Mouse (Mus musculus): Measurements from ENCODE around the gene Dlg2.

The Dlg2 gene

DNA sequence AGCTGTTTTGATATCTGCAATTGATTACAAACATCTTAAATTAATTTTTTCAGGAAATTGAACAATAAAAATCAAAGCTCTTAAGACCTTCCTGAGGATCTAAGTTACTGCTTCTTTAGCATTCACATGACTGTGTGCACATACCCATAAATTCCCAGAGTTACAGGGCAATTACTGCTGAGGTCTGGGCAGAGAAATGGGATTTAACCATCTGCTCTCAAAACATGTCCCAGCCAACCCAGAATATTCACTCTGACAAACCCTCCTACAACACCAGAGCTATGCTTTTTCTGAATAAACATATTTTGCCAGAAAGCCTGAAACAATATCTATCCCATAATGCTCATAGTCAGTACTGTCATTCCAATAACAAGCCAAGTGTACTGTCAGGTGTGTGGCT, 1788.5 kb downstream of the Dlg2 start:
- peak; percentile 97 for DNase-seq (ENCODE audit: low read depth, low spot score)

DNA sequence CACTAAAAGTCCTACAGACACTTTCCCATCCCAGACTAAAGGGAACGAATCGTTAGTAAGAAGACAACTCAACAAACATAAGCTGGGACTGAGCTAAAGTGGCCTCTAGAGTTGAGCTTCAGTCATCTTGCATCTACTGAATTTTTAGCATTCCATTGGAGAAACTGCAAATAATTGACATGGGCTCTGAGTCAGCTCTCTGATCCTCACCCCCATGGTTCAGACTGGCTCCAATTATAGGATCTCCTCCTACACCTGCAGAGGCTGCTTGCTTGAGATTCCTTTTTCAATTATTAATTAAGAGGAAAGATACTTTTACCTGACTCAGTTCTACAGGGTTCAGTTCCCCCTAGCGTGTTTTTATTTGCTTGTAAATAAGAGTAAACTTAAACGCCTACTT, 1798.9 kb downstream of the Dlg2 start:
- peak; percentile 71 for DNase-seq (ENCODE audit: low read depth, low spot score)

DNA sequence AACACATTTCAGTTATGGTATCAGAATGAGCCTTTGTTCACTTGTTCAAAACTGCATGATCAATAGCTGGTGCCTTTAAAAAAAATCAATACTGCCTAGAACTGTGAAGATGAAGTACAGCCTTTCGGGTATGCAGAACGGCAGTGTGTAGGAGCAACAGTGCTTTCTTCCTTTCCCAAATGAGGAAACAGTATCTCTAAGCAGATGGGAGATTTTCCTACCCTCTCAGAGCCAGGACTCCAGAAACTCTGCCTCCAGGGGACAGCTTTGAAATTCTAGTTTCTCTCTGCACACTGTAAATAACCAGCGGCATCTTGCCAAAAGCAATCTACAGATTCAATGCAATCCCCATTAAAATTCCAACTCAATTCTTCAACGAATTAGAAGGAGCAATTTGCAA, 1801.2 kb downstream of the Dlg2 start:
- DNase-seq (ENCODE audit: low read depth, low spot score), result peak; percentile 90

DNA sequence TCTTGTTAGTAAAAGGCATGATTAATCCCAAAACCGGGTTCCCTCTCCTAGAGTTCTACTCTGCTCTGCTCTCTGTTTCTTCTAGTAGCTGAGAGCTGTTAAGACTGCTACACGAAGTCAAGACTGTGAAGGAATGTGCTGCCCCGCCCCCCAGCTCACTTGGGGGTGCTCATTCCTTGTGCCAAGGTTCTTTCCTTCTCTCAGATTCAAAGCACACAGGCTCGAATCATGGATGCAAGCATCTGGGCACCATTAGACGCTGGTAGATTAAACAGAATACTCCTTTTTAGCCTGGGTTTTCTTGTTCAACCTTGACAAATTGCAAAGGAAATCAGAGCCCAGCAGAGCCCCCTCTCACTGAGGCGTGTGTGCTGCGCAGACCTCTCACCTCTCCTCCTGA, 1804.5 kb downstream of the Dlg2 start:
- no peak for DNase-seq (ENCODE audit: low read depth, low spot score)

DNA sequence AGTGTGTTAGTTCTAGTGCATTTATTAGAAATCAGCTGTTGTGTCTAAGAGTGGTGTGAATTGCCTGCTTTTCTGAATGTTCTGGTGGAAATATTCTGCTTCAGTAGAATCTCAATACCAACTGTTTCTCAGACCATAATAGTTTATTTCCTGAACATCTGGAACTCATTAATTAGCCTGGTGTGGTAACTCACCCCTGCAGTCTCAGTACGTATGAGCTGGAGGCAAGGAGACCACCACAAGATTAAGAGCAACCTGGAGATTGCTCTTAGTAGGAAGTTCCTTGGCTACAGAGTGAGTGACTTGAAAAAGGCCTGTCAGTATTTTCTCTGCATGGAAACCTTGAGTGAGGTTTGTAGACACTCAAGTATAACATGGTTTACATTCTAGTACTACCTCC, 1810.6 kb downstream of the Dlg2 start:
- no peak for DNase-seq (ENCODE audit: low read depth, low spot score)

DNA sequence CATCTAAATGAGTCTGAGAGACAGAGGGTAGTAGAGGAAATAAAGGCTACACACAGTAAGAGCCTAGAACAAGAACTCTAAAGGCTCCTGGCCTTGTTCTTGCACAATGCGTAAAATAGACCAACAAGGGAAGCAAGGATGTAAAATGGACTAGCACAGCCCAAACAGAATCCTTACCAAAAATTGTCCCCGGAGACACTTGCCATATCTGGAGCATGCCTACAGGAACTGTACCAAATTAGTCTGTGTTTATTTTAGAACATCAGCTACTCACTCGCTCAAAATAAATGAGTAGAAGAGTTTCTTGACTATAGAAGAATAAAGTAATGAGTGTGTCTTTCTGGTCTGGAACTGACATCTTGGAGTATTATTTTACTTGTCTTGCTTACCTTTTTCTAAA, 1812.3 kb downstream of the Dlg2 start:
- DNase-seq (ENCODE audit: low read depth, low spot score), result peak; percentile 69

DNA sequence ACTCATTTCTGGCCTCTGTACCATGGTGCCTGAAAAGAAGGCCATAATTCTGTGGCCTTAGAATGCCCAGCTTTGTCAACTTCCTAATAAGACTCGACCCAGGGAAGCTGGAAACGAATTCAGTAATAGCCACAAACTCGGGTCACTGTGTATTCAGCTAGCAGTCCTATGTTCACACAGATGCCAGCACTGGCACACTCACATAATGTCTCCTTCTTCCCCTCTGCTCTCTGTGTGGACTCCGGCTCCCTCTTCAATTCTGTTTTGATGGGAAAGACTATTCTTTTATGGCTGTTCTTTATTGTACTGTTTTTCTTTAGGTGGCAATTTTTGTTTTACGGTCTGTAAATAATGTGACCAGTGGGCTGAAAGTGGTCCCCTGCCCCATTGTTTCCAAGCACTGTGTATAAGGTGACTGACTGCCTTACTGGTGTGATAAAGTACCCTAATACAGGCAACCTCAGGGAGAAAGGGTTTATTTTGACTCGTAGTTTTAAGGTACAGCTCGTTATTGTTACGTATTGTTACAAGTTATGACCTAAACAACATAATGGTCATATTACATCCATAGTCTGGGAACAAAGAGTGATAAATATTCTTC, 1816.5 kb downstream of the Dlg2 start:
- no peak for DNase-seq (ENCODE audit: low read depth, low spot score)

DNA sequence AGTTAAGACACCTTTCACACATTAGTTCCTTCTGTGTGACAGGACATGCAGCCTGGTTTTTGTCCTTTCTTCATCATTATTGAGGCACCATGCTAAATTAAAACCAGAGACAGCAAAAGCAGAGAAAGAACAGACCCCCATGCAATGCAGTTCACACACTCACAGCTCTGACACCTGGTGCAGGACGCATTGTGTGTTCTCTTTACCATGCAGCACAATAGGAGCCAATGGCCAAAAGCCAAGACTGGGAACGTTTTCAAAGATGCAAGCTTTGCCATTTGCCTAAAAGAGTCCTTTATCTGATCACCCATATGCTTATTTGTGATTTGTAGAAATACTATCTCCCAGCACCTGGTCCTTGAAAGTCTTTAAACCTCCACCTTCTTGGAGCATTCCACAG, 1824.6 kb downstream of the Dlg2 start:
- DNase-seq (ENCODE audit: low read depth, low spot score), result peak; percentile 92

DNA sequence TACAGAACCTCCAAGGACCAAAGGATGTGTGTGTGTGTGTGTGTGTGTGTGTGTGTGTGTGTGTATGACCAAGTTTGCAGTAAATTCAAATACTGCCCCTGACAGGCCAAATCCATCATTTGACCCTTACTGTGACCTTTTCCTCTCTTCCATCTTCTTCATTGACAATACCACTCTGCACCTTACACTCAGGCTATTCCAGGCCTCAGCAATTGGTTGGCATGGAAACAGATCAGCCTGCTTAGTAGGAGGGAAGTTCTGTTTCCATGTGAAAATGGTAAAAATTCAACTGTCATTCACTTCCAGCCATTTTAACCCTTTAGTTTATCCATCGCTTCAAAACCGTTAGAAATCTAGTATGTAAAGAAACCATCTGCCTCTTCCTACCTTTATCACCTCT, 1831.2 kb downstream of the Dlg2 start:
- peak; percentile 63 for DNase-seq (ENCODE audit: low read depth, low spot score)

DNA sequence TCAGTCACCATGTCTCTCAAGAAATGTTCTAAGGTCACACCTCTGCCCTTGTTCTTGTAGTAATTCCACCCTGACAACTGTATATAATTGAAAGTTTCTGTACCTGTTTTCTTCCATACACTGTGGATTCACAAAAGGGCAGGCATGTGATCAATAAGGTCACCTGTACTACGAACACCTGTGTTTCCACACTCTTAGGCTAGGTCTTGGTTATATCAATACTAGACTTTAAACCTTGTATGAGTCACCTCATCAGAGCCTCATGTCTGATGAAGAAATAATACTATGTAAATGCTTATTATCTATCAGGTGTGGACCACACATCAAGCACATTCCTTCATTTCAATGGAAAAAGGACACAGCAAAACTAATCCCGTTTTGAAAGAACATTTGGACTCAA, 1831.7 kb downstream of the Dlg2 start:
- no peak for DNase-seq (ENCODE audit: low read depth, low spot score)

DNA sequence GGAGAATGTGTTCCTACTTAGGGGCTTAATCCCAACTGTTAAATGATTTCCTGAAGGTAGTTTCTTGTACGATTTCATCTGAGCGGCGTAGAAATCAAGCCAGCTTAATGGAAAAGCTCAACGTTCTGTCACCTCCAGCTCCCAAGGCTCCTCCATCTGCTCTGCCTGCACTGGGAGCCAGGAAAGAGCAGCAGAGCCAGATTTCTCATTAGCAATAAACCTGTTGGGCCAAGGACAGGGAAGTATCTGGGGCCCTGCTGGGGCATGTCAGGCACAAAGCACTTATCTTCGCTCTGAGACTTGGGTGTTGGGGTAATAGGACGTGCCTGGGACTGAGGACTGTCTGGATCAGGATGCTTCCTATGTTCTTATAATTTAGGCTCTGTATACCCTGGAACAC, 1839.9 kb downstream of the Dlg2 start:
- peak; percentile 97 for DNase-seq (ENCODE audit: low read depth, low spot score)

DNA sequence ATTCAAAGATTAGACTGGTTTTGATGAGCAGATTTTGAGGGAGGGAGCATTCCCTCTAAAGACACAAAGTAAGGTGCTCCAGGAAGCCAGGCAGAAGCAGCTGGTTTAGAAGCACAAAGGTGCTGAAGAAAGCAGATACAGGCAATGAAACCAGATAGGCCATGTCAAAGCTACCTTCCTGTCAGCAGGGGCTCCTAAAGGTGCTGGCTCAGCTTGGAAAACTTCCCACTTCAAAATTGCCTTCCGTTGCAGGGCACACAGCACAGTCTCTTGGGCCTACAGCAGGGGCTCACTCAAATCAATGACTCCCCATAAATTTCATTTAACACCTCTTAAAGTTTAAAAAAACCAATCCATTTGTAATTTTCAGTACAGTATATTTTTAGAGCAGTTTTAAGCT, 1843.0 kb downstream of the Dlg2 start:
- no peak for DNase-seq (ENCODE audit: low read depth, low spot score)

DNA sequence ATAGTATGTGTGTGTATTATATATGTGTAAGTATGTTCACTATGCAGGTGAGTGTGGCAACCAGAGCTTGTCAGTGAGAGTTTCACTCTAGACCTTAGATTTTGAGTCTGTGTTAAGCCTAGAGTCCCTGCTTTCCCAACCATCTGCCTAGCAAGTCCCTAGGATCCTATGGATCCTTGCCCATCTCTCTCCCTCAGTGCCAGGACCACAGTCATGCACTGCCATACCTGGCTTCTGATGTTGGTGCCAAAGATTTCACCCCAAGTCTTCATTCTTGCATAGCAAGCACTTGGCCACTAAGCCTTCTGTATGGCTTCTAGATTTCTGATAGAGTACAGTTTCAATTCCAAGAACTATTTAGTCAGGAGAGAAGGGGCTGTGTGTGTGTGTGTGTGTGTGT, 1843.7 kb downstream of the Dlg2 start:
- DNase-seq (ENCODE audit: low read depth, low spot score), result peak; percentile 87

DNA sequence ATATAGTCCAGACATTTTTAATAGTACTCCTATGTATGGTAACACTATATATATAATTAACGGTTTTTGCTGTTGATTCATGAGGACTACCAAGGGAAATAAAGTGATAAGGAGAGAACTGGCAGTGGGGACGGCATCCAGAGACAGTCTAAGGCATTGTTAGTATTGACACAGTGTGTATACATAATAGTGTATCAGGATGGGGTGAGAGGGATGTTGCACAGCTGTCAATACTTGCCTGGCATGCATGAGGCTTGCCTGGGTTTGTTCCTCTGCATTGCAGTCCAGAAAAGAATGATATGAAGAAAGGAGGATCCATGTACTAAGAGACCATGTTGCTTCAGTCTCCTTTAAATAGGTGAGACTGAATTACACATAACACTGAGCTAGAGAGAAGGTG, 1845.3 kb downstream of the Dlg2 start:
- DNase-seq (ENCODE audit: low read depth, low spot score), result no peak

DNA sequence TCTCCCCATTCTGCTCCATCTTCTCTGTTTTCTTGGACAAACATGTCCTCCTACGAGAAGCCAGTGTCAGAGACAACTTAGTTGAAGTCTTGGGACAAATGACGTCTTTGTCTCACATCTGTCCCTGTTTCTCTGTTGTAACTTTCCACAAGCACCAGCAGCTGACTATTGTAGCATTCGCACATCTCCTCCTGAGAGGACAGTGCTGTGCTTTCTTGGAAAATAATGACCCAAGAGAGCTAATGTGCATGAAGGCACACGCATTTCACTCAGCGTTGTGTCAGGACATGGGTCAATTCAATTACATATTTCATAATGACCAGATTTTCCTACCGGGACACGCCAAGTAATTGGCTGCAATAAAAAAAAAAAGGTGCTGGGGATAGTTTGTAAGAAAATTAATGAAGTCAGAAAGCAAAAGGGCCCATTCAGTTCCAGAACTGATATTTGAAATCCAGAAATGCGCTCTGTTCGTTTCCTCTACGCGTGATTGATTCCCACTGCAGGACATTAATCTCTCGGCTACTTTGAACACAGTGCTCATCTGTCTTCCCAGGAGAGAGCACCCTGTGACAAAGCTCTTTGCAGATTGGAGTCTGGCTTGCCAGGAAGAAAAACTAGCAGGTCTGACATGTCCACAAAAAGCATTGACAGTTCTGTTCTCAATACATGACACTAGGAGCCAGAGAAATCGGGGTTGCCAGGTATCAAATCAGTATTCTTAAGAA, 1846.0 kb downstream of the Dlg2 start:
- no peak for DNase-seq (ENCODE audit: low read depth, low spot score)

DNA sequence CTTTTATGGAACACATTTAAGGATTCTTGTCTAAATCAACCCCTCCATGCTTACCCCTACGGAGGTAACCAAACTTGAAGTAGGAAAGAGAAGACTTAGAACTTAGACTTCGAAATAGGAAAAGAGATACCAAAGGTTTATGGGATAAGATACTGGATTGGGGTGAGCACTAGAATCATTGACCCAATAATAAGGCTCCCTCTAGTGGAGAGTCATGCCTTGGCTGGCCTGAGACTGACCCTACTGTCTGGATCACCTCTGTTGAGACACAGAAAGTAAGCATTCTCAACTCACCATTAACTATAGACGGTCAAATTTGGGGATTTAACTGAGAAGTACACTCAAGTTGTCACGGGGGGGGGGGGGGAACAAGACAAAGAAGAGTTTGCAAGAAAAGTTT, 1847.2 kb downstream of the Dlg2 start:
- DNase-seq (ENCODE audit: low read depth, low spot score), result peak; percentile 63

DNA sequence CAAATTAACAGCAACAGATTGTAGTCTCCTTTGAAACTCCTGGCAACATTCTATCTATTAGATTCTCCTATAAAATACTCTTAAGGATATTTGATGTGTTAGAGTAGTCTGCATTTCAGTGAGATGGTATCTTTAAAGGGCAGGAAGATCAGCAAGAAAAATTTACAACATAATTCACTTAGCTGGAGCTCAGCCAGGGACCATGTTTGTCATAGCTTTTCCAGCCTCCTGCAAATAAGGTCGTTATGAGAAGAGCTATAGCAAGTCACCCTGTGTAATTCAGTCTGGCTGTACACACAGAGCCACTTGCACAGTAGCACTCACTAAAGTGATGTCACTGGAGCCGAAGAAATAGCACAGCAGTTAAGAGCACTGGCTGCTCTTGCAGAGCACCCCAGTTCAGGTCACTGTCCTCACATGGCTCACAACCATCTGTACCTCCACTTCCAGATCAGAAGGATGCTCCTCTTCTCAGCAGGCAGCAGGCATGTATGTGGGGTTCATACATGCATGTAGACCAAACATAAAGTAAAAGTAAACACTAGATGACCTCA, 1850.9 kb downstream of the Dlg2 start:
- DNase-seq (ENCODE audit: low read depth, low spot score), result peak; percentile 27

DNA sequence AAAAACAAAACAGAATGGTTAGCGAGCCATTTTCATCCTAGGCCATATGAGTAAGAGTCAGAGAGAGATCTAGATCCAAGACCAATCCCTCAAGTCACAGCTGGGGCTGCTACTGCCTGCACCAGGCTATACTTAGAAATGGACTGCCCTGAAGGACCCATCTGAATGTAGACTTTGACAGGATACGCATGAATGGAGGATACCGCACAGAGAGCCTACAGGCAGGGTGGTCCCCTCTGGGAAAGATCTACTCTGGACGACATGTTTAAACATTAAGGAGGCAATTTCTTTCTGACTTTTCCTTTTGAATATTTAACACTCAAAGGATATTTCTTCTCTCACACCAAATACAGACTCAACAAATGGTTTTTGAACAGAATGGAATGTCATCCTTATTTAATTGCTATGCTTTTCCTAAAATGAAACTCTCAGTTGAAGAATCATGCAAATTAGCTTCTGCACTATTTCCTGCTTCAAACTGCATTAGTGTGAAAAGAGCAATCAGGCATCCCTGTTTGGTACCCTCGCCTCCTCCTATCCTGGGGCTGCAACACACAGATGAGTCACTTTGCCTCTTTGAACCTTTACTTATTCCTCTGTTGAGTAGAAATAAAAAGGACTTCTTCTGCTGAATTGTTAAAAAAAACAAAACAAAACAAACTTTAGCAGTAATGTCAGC, 1856.9 kb downstream of the Dlg2 start:
- peak; percentile 69 for DNase-seq (ENCODE audit: low read depth, low spot score)

DNA sequence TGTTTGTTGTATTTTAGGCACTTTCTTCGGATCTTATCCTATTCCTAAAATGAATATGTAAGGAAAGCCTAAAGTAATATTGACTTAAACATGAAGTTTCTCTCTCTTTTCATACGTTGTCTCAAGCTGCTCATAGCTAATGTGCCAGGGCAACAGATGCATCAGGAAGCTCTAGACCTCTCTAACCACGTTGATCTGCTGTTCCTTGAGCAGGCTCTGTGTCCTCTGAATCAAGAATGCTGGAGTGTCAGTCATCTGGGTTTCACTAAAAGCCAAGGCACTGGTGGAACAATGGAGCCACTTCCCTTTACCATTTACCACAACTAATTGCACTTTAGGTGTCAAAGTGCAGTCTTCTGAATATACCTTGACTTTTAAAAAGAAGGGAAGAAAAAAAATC, 1880.1 kb downstream of the Dlg2 start:
- no peak for DNase-seq (ENCODE audit: low read depth, low spot score)

DNA sequence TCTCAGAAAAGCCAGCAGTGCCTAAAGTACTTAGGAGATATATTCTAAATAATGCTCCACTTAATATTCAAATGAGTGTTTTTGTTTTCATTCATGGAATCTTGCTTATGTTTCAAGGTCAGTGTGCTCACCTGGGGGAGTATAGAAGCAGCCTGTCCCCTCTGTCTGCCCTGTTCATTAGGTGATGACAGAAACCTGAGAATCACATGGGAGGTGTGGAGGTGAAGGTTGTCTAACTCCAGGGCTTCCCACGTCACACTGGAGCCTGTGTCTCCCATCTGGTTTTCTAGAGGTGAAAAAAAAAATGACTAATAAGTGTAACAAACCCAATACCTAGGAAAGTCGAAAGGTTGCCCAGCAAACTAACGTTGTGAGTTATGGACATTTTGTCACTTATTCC, 1886.9 kb downstream of the Dlg2 start:
- DNase-seq (ENCODE audit: low read depth, low spot score), result no peak

DNA sequence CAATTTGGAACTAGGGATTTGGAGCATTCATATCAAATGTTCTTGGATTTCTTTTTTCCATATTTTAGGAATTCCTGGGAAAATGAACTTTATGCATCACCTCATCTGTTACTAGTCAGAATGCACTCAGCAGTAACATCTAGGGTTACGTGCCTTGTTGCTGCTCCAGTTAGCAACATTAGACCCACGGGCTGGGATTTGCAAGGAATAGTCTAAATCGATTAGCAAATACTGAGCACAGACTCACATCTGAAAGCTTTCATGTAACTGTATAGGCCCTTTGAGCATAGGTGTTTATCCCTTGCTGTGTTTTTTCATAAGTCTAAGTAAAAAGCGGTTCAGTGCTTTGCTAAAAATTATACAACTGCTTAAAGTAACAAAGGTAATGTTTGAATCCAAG, 1887.3 kb downstream of the Dlg2 start:
- DNase-seq (ENCODE audit: low read depth, low spot score), result no peak

DNA sequence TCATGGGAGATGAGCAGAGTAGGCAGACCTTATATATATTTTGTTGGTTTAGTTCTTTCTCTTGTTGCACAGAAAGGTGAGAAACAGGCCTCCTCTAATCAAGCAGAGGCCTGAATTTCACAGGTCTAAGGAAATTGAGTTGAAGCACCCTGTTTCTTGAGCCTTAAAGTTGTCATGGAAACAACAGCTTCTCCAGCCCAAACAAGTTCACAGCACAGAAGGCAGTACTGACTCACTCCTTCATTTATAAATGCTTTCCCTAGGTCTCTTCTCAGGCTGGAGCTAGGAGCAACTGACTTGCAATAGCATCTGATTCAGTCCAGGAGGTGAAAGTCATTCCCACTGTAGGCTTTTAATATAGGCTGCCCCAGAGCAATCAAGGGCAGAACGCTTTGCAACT, 1890.6 kb downstream of the Dlg2 start:
- peak; percentile 92 for DNase-seq (ENCODE audit: low read depth, low spot score)

DNA sequence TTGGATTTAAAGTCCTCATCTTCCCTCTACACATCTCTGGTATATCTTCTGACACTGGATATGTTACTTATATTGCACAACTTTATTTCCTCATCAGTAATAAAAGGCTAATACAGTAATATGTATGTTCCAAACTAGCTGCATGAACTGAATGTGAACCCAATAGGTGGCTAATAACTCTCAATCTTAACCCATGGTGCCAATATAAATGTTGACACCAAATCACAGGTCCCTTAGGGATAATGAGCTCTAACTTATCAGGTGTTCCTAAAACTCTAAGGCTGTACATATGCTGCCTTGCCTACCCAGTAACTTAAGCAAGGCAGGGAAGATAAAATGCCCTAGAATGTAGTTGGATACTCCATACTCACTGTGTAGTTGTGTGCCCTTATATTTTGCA, 1894.0 kb downstream of the Dlg2 start:
- no peak for DNase-seq (ENCODE audit: low read depth, low spot score)

All from brain, adult 2 months (tissue).